Mouse (Mus musculus): ENCODE results near the gene Parvb.

Gene Parvb

DNA sequence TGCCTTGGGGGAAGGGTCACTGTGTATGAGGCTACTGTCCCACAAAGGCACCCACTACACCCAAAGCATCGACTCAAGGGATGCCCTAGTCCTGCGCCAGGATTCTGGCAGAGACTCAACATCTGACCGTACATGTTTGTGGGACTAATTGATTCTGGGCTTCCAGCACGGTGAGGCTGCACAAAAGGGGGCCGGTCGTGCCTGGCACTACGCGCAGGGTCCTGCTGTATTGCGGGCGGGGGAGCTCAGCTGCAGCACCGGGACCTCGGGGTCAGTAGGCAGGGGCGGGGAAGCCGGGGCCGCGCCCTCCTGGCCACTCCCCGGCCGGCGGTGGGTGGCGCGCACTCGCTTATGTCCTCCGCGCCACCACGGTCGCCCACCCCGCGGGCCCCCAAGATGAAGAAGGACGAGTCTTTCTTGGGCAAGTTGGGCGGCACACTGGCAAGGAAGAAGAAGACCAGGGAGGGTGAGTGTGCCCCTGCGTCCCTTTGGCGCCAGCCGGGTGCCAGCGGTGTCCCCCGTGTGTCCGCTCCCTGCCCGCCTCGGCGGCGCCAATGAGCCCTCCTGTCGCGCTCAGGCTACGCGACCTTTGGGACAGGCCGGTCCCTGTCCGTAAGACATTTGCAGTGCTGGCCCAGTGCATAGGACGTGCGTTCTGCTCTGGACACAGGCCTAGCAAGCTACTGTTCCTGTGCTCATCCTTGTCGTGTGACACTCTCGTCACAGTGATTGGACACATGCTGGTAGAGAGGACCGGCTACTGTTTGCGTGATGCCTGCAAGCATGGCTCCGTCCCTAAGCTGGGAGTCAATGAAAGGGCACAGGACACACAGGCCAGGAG lies at the start of gene Parvb:
Parvb (plus strand) TSS at position 323 of the 841 bp plus-strand sequence.
- DNase-seq: no peak

DNA sequence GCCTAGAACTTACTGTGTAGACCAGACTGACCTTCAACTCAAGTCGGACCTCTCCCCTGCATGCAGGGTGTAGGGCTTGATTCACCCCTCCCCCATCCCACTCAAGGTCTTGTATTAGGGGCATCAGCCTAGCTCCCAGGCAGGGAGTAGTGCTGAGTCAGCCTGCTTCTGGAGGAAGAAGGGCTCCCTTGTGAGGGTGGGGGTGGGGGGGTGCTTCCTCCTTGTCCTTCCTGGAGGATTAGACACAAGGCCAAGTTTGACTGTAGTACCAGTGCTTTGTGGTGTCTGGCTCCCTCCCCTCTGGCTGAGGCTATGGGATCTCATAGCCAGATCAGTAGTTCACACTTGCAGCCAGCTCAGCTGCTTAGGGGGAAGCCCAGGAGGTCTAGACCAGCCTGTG lies 47.9 kb upstream of the Parvb start:
- no peak for DNase-seq

DNA sequence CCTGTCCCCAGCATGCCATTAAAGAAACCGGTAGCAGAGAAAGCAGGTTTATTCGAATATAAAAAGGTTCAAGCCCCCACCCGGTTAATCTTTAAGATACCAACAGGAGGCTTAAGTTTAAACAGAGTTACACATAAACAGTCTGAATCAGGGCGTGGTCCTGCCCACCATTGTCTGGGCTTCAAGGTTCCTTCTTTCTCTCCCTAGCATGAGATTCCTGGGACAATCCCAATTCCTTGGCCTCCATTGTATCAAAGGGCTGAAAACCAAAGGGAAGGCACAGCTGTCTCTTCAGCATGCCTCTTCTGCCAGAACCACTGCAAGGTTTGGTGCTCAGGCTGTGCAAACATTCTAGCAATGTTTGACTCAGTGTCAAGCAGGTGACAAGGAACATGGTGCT lies 45.6 kb upstream of the Parvb start:
- DNase-seq: no peak

DNA sequence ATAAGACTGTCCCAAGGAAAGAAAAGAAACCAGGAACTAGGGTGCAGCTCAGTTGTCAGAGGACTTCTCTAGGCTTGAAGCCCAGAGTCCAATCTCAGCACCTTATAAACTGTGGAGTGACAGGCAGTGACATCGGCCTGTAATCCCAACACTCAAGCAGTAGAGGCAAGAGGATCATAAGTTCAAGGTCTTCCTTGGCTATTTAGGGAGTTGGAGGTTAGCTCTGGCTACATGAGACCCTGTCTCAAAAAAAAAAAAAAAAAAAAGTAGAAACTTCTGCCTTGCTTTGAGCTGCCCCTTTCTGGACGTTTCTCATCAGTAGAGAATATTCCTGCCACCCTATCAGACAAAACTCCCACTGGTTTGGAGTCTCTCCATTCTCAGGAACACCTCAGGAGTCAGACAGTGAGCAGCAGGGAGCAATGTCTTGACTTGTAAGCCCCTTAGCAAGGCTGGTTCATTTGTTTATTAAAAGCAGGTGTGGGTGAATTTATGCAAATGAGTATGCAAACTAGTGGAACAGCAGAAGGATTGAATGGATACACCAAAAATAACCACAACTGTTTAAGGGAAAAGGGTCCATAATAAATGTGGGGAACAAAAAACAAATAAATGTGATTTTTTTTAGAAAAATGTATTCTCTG lies 42.8 kb upstream of the Parvb start:
- DNase-seq: no peak

DNA sequence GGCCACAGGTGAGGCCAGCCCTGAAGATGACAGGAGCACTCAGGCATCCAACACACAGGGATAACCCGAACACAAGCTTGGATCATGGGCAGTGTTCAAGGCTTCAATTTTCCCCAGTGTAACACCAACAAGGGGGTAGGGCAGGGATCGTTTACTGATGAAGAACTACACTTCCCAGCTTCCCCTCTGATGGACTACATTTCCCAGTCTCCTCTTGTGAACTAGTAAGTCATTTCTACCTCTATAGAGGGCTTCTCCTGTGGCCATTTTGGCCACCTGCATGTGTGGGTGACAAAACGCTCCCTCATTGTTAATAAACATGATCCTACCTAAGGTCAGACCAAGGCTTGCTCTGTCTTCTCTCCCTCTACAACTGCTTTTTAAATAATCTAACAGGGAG lies 42.0 kb upstream of the Parvb start:
- no peak for DNase-seq

DNA sequence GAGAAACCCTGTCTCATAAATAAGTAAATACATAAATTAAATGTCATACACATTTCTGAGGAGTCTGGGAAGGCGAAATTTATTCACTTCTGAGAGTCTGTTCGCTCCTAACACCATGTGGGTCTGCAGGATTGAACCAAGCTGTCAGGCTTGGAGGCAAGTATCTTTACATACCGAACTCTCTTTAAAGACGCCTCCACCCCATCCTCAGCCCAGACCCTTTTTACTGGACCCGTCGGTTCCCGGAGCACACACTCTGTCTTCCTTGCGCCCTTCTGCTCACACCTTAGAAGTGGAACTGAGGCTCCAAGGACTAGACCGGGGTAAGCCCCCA lies 40.2 kb upstream of the Parvb start:
- DNase-seq: no peak

DNA sequence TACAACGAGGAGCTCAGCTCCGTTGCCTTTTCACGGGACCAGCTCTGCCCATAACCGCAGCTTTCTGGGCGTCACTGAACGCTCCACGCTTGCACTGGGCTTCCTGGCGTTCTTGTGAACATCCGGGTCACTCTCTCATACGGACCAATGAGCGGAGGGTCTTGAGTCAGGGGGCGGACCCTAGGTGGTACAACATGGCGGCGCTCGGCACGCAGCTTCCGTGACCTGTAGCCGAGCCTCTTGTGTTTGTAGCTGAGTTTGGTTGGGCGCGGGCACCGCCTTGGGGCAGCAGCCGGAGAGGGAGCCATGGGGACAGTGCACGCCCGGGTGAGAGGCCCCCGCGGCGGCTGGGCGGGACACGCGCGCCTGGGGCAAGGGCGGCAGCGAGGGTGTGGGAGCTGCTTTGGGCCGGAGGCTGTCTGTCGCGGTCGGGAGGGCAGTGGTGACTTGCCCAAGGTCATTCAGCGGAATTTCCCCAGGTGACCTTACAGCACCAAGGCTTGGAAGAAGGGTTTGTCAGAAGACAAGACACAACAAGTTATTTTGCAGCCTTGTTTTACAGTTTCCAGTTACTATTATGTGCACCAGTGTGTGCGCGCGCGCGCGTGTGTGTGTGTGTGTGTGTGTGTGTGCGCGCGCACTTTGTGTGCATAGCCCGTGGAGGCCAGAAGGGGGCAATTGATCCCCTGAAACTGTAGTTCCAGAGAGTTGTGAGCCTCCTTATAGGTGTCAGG lies 39.6 kb upstream of the Parvb start, which contains the start of gene Samm50:
Samm50 (plus strand) TSS at position 184 of the 734 bp plus-strand sequence.
- DNase-seq: peak; percentile 77 to 85

DNA sequence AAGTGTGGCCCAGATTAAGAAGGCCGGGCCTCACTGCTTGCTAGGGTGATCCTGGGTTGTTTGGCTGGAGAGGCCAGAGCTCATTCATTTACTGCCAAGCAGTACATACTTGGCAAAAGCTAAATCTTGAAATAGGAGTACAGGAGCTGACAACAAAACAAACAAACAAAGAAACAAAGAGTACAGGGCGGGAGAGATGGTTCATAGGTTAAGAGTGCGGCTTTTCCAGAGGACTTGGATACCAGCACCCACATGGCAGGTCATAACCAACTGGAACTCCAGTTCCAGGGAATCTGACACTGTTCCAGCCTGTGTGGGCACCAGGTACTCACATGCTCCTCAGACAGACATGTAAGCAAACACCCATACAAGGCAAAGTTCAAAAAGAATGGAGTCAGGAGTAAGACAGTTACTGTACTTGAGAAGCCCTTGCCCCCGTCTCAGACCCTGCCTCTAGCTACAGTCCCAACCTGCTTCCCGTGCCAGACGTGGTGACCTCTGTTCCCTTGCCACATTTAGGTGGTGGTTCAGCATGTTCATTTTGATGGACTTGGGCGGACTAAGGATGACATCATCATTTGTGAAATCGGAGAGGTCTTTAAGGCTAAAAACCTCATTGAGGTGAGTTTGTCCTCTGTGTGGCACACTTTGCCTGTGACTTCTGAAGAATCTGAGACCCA lies 35.2 kb upstream of the Parvb start:
- DNase-seq: no peak

DNA sequence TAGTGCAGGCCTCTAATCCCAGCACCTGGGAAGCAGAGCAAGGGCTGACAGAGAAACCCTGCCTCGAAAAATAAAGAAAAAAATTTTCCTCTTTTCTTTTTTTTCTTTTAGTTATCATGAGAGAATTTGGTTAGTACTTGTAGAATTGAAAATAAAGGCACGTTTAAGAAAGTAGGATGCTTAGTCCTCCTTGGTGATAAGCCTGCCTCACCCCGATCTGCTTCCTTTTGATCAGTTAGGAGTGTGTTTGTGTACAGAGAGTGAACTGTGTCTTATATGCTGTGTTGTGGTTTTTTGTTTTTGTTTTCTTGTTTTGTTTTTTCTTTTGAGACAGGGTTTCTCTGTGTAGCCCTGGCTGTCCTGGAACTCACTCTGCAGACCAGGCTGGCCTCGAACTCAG lies 24.5 kb upstream of the Parvb start:
- no peak for DNase-seq

DNA sequence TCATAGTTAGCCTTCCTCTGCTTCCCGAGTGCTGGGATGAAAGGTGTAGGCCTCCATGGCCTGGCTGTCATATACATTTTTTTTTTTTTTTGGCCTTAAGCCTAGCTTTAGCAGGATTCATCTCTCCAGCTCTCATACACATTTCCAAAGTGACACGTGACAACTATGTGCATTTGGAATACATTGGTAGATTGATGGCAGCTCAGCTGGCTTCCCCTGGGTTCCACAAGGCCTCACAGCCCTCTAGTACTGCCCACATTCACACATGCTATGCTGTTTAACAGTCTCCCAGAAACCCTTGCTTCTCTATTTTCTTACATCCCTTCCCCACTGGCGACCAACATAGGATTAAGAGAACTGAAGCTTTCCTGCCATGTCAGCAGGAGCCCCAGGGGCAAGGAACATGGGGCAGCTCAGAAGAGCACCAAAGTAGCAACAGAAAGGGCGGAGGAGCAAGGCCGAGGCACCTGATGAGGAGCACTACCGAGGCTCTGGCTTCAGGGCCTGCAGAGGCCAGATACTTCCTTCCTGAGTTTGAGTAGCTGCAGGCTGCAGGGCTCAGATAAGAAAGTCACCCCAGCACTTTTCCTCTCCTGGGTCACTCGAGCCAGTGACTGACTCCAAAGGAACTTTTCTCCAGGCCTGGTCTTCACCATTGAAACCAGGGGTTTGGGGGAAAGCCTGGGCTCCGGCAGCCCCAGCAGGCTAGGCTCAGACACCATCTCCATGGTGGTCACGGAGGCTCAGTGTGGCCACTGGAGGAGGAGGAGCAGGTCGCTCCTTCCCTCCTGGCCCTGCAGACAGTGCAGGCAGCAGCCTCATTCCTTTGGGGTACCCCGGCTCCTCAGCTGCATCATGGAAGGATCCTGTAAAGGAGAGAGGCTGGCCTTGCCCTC lies 22.1 kb upstream of the Parvb start:
- DNase-seq: no peak

DNA sequence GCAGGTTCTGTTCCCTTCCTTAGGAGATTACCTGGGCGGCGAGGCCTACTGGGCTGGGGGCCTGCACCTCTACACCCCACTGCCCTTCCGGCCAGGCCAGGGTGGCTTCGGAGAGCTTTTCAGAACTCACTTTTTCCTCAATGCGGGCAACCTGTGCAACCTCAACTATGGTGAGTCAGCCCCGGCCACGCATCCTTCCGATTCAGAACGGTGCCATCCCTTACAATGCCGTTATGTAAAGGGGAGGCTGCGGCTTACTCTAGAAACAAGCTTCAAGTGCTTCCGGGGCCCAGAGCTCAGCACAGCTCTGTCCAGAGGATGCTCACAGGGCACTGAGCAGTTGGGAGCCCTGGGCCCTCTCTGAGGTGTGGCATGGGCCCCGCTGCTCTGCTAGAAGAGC lies 21.4 kb upstream of the Parvb start:
- DNase-seq: no peak

DNA sequence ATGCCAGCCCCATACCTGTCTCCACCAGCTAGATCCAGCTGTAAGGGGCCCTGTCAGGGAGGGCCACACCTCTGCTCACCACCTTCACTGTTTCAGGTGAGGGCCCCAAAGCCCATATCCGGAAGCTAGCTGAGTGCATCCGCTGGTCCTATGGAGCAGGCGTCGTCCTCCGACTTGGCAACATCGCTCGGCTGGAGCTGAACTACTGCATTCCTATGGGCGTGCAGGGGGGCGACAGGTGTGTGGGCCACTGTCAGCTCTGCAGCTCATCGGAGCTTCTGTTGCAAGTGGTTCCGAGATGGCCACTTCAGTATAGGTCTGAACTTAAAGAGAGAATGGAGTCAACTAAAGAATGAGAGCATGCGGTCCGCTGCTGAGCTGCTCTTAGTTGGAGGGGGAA lies 20.9 kb upstream of the Parvb start:
- DNase-seq: no peak

DNA sequence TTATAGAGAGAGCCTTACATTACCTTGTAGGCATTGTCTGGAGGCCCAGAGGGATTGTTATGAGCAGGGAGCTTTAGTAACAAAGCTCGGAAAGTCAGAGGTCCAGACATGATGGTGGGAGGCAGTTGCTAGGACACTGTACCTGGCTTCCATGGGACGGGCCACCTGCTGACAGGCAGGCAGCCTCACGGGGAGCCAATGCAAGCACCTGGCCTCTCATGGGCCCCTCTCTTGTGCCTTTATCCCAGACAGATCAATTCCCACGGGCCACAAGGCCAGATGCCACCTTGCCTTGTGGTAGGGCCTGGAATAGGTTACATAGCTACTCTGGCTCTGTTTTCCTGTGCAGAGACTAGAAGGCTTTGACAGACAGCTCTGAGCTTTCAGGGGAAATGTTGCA lies 20.3 kb upstream of the Parvb start:
- DNase-seq: no peak

DNA sequence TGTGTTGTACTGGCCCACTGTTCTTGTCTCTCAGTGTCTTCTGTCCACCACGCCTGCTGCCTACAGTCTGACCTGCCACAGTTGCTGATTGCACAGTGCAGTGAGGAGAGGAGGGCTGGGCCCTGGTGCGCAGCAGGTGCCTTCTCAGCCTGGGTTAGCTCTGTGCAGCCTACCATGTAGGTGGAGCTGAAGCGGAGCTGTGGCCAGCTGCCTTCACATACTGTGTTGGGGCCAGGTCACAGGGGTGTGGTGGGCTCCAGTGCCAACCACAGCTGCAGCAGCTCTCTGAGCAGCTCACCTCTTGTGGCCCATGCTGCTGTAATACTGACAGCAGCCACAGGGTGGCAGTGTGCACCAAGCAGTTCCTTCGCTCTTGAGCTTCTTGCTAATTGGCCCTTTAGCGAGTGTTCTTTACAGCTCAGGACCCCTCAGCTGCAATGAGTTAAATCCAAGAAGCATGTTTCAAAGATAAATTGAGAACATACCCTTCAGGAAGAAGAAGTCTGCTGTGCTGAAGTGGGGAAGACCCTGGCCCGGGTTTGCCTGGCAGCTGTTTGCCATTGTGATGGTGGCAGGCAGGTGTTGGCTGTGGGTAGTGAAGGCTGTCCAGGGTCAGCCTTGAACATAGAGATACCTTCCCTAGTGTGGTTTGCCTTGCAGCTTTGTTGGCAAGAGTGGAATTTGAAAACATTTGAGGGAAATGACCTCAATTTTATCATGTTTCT lies 19.6 kb upstream of the Parvb start:
- peak; percentile 61 to 86 for DNase-seq

DNA sequence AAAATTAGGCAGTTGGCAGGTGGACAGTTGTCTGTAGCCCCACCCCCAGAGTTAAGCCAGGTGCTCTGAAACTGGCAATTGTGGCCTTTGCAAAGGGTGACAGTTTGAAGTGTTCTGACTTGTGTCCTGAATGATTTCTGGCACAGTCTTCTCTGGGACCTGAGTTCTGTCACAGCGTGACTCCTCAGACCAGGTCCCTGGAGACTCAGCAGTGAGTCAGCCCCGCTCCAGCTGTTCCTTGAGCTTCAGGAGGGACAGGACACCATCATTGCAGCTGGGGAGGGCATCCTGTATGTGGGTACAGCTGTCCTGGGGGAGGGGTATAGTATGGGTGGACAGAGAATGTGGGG lies 19.1 kb upstream of the Parvb start:
- no peak for DNase-seq

DNA sequence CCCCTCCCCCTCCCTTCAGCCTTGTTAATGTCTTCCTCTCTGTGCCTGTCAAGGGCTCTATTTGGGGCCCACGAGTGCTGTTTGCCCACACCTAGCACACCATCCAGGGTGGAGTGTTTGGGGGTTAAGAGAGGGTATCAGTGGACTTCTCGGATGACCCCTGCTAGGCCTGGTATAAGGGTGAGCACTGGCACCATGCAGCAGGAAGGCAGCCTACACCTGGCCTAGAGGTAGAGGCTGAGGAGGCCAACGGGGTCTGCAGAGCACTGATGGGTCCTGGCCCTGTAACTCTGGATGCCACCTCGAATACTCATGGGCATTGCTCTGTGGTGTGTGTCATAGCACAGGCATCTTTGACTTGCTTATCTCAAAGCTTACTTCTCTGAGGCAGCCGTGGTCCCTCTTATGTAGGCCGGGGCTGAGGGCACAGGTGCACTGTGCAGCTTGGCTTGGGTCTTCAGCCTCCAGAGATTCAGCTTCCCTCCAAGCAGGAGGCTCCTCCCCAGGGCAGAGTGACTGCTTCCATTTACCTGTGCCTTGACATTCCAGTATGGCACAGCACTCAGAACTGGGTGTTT lies 18.6 kb upstream of the Parvb start:
- DNase-seq: no peak

DNA sequence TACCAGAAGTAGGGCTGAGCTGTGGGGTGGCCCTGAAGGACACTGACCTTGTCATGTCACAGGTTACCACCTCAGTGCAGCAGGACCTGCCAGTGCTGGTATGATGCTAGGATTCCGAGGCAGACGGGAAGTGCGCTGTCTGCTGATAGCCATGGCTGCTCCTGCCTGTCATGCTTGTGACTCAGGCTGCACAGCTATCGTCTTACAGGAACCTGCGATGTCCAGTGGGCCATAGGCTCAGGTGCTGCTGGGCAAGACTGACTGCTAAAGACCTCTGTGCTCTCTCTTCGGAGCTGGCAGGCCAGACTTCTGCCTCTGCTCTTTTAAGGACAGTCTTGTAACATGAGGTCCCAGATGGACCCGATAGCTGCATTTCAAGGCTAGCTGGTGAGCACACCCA lies 17.4 kb upstream of the Parvb start:
- no peak for DNase-seq

DNA sequence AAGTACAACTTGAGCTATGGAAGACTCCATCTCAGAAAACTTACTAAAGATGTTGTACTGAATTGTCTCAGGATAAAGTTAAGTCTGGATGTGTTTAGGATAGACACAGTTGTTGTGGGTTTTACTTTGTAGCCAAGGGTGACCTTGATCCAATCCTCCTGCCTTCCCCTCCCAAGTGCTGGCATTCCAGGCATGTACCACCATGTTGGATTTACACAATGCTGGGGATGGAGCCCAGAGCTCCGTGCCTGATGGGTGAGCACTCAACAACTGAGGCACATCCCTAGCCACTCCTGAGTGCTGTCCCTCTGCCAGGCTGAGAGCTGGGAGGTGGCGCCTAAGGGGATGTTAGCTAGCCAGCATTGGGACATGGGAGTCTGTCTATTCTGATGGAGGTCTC lies 16.6 kb upstream of the Parvb start:
- DNase-seq: no peak

DNA sequence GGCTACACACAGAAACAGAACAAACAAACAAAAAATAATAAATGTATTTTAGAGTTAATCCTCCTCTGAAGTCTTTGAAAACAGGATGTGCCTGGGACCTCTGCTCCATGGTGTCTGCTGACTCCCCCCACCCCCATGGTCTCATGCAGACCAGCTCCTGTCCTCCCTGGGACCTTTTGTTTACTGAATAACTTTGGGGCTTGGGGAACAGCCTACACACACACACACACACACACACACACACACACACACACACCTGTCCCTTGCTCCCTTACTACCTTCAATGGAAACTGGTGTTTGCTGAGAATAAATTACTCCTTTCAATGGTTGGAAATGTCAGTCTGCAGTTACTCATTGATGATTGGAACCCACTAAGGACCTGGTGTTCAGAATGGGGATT lies 15.8 kb upstream of the Parvb start:
- no peak for DNase-seq

DNA sequence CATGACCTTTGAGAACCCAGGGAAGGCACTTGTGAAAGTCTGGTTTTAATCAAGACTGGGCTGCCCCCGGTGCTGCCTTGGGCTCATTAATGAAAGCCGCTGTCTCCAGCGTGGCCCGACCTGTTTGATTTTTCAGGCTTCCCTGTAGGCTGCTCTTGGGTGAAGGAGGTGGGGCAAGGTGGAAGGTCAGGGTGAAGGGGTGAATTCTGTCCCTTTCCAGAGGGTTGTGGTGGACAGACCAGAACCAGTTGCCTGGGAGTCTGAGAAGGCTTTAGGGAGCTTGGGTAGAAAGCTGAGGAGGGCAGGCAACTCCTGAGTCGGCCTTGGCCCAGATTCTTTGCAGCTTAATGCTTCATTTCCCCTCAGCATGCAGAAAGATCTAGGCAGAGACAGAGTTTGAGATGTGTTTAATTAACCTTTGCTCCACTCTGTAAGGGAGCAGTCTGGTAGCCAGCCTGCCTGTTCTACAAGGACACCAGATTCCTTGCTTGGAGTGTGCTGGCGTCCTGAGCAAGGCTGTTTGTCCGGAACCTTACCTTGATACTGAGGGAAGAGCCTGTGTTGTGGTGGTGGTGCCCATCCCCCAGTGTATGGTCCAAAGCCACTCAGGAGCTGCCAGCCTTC lies 15.3 kb upstream of the Parvb start:
- no peak for DNase-seq

All from spleen, adult 18-20 months (tissue).